Mouse (Mus musculus) forebrain, embryonic 12.5 days (tissue): ENCODE measurements around the gene Il16. TPM values are rescaled to one million over a fixed set of nuclear protein-coding genes. Genes with fewer than 3 reads are reported as not detected.

Experiments used
- ATAC-seq: fragments of 200-750 bp; cut with Nextera tagmentation; 2 replicates; pipeline ENCODE4 v1.8.0; 2017; ENCODE audit warnings: moderate TSS enrichment; ENCODE audit not compliant: low FRiP score
- H3K27ac ChIP-seq: fragments of 300-500 bp; sonication (generic); 2 replicates; pipeline ENCODE4 v1.5.1; 2016; ENCODE audit warnings: mild to moderate bottlenecking
- H3K27me3 ChIP-seq: fragments of 300-500 bp; sonication (generic); 2 replicates; pipeline ENCODE4 v1.6.1; 2016; ENCODE audit warnings: mild to moderate bottlenecking
- H3K36me3 ChIP-seq: fragments of 300-500 bp; sonication (generic); replicated peaks from 2 replicates; pipeline ENCODE4 v1.6.1; 2016; ENCODE audit warnings: mild to moderate bottlenecking
- H3K4me1 ChIP-seq: fragments of 300-500 bp; sonication (generic); 2 replicates; pipeline ENCODE4 v1.6.1; 2016
- H3K4me2 ChIP-seq: fragments of 300-500 bp; sonication (generic); 2 replicates; pipeline ENCODE4 v1.6.1; 2016; ENCODE audit warnings: mild to moderate bottlenecking, moderate library complexity
- H3K4me3 ChIP-seq: fragments of 300-500 bp; sonication (generic); replicated peaks from 2 replicates; pipeline ENCODE4 v1.5.1; 2016; ENCODE audit warnings: mild to moderate bottlenecking
- H3K9ac ChIP-seq: fragments of 300-500 bp; sonication (generic); 2 replicates; pipeline ENCODE4 v1.6.1; 2016; ENCODE audit warnings: mild to moderate bottlenecking
- H3K9me3 ChIP-seq: fragments of 300-500 bp; sonication (generic); 2 replicates; pipeline ENCODE4 v1.6.1; 2016
- WGBS: fragments of 180-500 bp; shearing (Covaris S2); methylation state at CpG from one replicate; pipeline ENCODE4 v1.1.7; 2016; 5-methylcytosine and 5-hydroxymethylcytosine counted together
- polyA plus RNA-seq: library from polyadenylated mRNA; unstranded; fragments of >200 nt; fragmentation: Nextera tagmentation; extraction: Ambion mirVana; gene quantifications from 2 replicates; pipeline ENCODE4 v1.2.1, GENCODE M21; 2016

Gene Il16
- polyA plus RNA-seq, 1 experiment from 2014 or later = 0.95 TPM

DNA sequence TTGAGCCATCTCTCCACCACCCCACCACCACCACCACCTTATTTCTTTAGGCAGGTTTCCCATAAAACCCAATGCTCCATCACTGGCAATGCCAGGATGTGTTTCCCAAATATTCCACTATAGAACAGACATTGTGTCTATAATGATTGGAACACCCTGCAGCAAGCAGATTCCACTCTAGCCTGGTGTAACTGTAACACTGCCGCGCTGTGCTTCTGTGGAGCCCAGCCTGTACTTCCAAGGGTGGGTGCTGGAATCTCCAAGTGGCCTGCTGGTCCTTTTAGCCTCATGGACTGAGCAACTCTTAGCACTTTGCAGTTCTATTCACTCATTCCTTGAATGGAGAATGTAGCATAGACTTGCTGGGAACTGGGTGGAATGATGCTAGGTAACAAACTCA lies 138.7 kb downstream of the Il16 start:
- no peaks in the 10 kb centered on the region for H3K9me3 ChIP-seq
- no peak overlapping the region for H3K27ac ChIP-seq
- no peaks in the 10 kb centered on the region for H3K4me1 ChIP-seq
- H3K4me2 ChIP-seq = no peak overlapping the region
- H3K36me3 ChIP-seq = no peaks in the 10 kb centered on the region
- 96% methylated on average over 2 of the region's 2 CpGs for whole genome bisulfite sequencing
- no peak overlapping the region for H3K9ac ChIP-seq
- no peak overlapping the region for H3K4me3 ChIP-seq
- no peak for ATAC-seq
- H3K27me3 ChIP-seq = no peaks in the 10 kb centered on the region

DNA sequence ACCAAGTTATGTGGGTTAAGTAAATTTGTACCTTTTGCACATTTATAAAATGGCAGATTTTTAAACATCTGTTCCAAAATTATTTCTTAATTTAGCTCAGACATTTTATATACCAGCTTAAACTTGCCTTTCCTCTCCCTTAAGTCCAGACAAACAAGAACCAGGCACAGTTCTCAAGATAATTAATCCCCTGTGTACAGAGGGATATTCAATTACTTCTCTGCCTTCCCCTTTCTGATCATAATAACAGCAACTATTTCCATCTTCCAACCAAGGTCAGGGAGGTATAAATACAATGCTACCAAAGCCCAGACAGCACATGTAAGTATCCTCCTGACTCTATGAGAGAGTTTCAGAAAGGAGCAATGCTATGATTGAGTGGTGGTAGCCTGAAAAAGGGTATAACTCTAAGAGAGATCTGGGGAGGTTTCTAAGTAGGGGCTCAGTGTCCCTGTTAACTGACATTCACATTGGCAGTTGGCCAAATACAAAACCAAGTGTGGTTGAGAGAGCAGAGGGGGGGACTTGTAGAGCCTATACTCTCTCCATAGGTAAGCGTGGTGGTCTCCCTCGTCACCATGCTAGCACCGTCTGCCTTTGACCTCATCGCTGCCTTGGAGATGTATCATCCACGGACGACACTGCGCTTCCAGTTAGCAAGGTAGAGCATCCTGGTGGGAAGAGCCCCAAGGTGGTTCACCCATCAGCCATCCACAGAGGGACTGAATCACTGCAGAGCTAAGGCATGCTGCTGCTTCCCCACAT lies 141.2 kb downstream of the Il16 start:
- Histone ChIP-seq H3K9ac (no peak overlapping the region), H3K4me1 (no peaks in the 10 kb centered on the region), H3K27me3 (no peaks in the 10 kb centered on the region), H3K4me3 (no peak overlapping the region), H3K4me2 (no peak overlapping the region), H3K27ac (no peak overlapping the region), H3K36me3 (no peaks in the 10 kb centered on the region), H3K9me3 (no peaks in the 10 kb centered on the region)
- no peak for ATAC-seq
- WGBS = 90% methylated on average over 7 of the region's 7 CpGs

DNA sequence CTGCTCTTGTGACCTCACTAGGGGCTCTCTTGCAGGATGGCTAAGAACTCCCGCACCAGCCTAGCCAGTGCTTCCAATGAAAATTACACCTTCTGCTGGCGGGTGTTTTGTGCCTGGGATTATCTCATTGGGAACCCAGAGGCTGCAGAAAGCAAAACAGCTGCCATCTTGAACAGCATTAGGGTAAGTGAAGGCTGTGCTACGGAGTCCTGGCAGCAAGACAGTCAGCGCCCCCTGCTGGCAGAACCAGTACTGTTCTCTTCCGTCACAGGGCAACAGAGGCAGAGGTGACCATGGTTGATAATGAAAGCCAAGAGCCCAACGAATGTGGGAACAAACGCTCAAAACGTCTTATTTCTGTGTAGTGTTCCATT lies 145.6 kb downstream of the Il16 start:
- peak; percentile 63; the same call in 1 of the 2 replicates for ATAC-seq
- Histone ChIP-seq H3K9ac (no peak overlapping the region), H3K9me3 (no peaks in the 10 kb centered on the region), H3K4me2 (no peak overlapping the region), H3K27ac (no peak overlapping the region), H3K27me3 (no peaks in the 10 kb centered on the region), H3K4me1 (no peaks in the 10 kb centered on the region), H3K36me3 (no peaks in the 10 kb centered on the region), H3K4me3 (no peak overlapping the region)
- WGBS = 55% methylated on average over 8 of the region's 8 CpGs

DNA sequence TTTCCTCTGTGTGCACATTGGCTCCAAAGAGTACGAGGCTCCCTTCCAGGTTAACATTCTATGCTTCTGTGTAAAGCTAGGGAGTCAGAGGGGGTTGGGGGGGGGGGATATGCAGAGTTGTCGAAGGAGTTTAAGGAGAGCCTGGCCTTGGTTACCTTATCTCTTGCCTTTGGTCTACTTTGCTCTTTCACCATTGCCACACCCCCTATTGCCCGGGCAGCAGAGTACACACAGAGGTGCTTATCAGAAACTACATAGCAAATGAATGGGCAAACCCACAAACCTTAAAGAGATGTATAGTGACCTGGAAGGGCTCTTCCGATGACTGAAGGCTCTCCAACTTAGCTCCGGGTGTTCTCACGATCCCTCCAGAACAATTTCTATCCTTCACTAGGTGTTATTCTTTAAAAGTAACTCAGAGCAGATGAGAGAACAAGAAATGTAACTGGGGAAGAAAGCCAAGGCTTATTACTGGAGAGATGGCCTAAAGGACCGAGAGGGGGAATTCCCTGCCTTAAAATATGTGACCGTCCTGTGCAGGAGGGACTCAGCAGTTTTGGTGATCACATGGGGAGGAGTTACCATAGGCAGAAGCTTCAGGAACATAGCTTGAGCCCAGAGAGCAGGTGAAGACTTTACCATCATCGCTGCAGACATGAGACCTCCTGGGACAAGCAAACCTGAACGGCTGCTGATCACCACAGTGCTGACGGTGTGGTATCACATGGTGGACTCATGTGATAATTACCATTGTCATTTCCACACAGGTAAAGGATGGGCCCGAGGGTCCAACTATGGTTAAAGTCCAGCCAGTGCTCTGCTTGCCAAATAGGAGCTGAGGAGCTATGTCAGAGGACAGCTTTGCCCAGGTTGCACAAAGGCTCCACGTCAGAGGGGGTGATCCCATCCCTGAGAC lies 146.3 kb downstream of the Il16 start:
- no peaks in the 10 kb centered on the region for H3K36me3 ChIP-seq
- no peak for ATAC-seq
- H3K9me3 ChIP-seq = no peaks in the 10 kb centered on the region
- no peak overlapping the region for H3K27ac ChIP-seq
- no peaks in the 10 kb centered on the region for H3K27me3 ChIP-seq
- no peak overlapping the region for H3K9ac ChIP-seq
- no peaks in the 10 kb centered on the region for H3K4me1 ChIP-seq
- no peak overlapping the region for H3K4me2 ChIP-seq
- H3K4me3 ChIP-seq = no peak overlapping the region
- WGBS = 95% methylated on average over 13 of the region's 13 CpGs

GRCm38 (mm10) chr7:83597063-83597462 lies 148.5 kb downstream of the Il16 start:
- H3K36me3 ChIP-seq = no peaks in the 10 kb centered on the region
- H3K4me2 ChIP-seq = no peak overlapping the region
- no peaks in the 10 kb centered on the region for H3K4me1 ChIP-seq
- no peak overlapping the region for H3K9ac ChIP-seq
- no peak overlapping the region for H3K27ac ChIP-seq
- no peak for ATAC-seq
- H3K27me3 ChIP-seq = no peaks in the 10 kb centered on the region
- H3K9me3 ChIP-seq = no peaks in the 10 kb centered on the region
- no peak overlapping the region for H3K4me3 ChIP-seq
- WGBS = 85% methylated on average over 3 of the region's 3 CpGs

- H3K9ac ChIP-seq = no peak overlapping the region
- no peak overlapping the region for H3K4me2 ChIP-seq
- no peak overlapping the region for H3K4me3 ChIP-seq
- no peaks in the 10 kb centered on the region for H3K27me3 ChIP-seq
- H3K36me3 ChIP-seq = no peaks in the 10 kb centered on the region
- no peak for ATAC-seq
- H3K9me3 ChIP-seq = no peaks in the 10 kb centered on the region
- no peak overlapping the region for H3K27ac ChIP-seq
- H3K4me1 ChIP-seq = no peaks in the 10 kb centered on the region
- 77% methylated on average over 3 of the region's 3 CpGs for WGBS
Observed at GRCm38 (mm10) chr7:83594056-83594455, 151.5 kb downstream of the Il16 start.

Other genes with a start within 250 kb of the Il16 start
- 0.14 and 0.26 TPM in 2 replicates for gene Tmc3, start 160.8 kb downstream of the Il16 start, polyA plus RNA-seq
- 11.6 and 11.8 TPM in 2 replicates for gene Stard5, start 113.8 kb downstream of the Il16 start, polyA plus RNA-seq
- gene Cfap161, start 49.2 kb upstream of the Il16 start, polyA plus RNA-seq = 0.28 and 0.49 TPM in 2 replicates
- 8.7 and 10.9 TPM in 2 replicates for gene Tlnrd1, start 138.6 kb upstream of the Il16 start, polyA plus RNA-seq
- 75.9 and 80.8 TPM in 2 replicates for gene Mesd, start 138.7 kb upstream of the Il16 start, polyA plus RNA-seq